Mouse (Mus musculus) forebrain, postnatal 0 days (tissue): ENCODE results near the gene Cdkal1. TPM values are rescaled to one million over a fixed set of nuclear protein-coding genes. Genes with fewer than 3 reads are reported as not detected.

Experiments used
- ATAC-seq: fragments of 200-750 bp; cut with Nextera tagmentation; 2 replicates; pipeline ENCODE4 v1.8.0; 2017; ENCODE audit warnings: mild to moderate bottlenecking, moderate library complexity
- DNase-seq: peaks from one replicate; pipeline ENCODE4 v3.0.0-alpha.2; 2015
- H3K27ac ChIP-seq: fragments of 300-500 bp; sonication (generic); 2 replicates; pipeline ENCODE4 v1.5.1; 2014; ENCODE audit warnings: low read depth, mild to moderate bottlenecking, antibody characterized with exemption, low read length, moderate library complexity, mixed read lengths
- H3K27me3 ChIP-seq: fragments of 300-500 bp; sonication (generic); 2 replicates; pipeline ENCODE4 v1.6.1; 2014; ENCODE audit warnings: mild to moderate bottlenecking, low read length, mixed read lengths; ENCODE audit not compliant: insufficient read depth
- H3K36me3 ChIP-seq: fragments of 300-500 bp; sonication (generic); 2 replicates; pipeline ENCODE4 v1.6.1; 2014; ENCODE audit warnings: mild to moderate bottlenecking, moderate library complexity; ENCODE audit not compliant: insufficient read depth
- H3K4me1 ChIP-seq: fragments of 300-500 bp; sonication (generic); 2 replicates; pipeline ENCODE4 v1.6.1; 2014; ENCODE audit warnings: antibody characterized with exemption; ENCODE audit not compliant: insufficient read depth
- H3K4me2 ChIP-seq: fragments of 300-500 bp; sonication (generic); 2 replicates; pipeline ENCODE4 v1.6.1; 2014; ENCODE audit warnings: low read depth, mild to moderate bottlenecking, moderate library complexity
- H3K4me3 ChIP-seq: fragments of 300-500 bp; sonication (generic); 2 replicates; pipeline ENCODE4 v1.5.1; 2014; ENCODE audit warnings: low read depth, low read length, mixed read lengths
- H3K9ac ChIP-seq: fragments of 300-500 bp; sonication (generic); 2 replicates; pipeline ENCODE4 v1.6.1; 2014; ENCODE audit warnings: mild to moderate bottlenecking
- H3K9me3 ChIP-seq: fragments of 300-500 bp; sonication (generic); 2 replicates; pipeline ENCODE4 v1.6.1; 2016; ENCODE audit warnings: low read length
- CTCF ChIP-seq: sonication (generic); IDR thresholded peaks from 2 replicates; pipeline ENCODE4 v1.5.1; 2016; ENCODE audit warnings: antibody characterized with exemption, control low read depth, low read depth
- WGBS: fragments of 180-500 bp; shearing (Covaris S2); extraction: QIAGEN DNeasy Blood & Tissue Kit; methylation state at CpG from one replicate; pipeline ENCODE4 v1.1.7; 2014; 5-methylcytosine and 5-hydroxymethylcytosine counted together
- polyA plus RNA-seq: library from polyadenylated mRNA; unstranded; fragments of >200 nt; fragmentation: Nextera tagmentation; extraction: Ambion mirVana; gene quantifications from 2 replicates; pipeline ENCODE4 v1.2.1, GENCODE M21; 2015
- total RNA-seq: library from RNA; depleted of rRNA; stranded (reverse); fragments of >200 nt; gene quantifications from 2 replicates; pipeline ENCODE4 v1.2.3, GENCODE M21; 2014; rRNA removed

Cdkal1 gene
- 16.7 and 17.9 TPM in 2 replicates for total RNA-seq
- 16.8 and 18.3 TPM in 2 replicates for polyA plus RNA-seq

GRCm38 (mm10) chr13:29855281-29856031 is at the start of gene Cdkal1:
Gene Cdkal1, minus strand, starts transcription at chr13:29855674.
- WGBS: under 1% methylated on average over 33 of the region's 33 CpGs
- H3K4me2 ChIP-seq: peak within 1 kb of the TSS; percentile 72
- H3K9me3 ChIP-seq: no peaks in the 10 kb centered on the region
- peak; percentile 96 for ATAC-seq
- peak within 1 kb of the TSS; percentile 86 for H3K4me3 ChIP-seq
- TF ChIP-seq CTCF: no peak
- no peaks in the 10 kb centered on the region for H3K27me3 ChIP-seq
- DNase-seq: peak; percentile 92
- no peaks in the 10 kb centered on the region for H3K4me1 ChIP-seq
- H3K27ac ChIP-seq: peak within 1 kb of the TSS; percentile 70
- H3K36me3 ChIP-seq: no peaks in the 10 kb centered on the region
- H3K9ac ChIP-seq: peak within 1 kb of the TSS; percentile 58

- no peak for TF ChIP-seq CTCF
- no peak overlapping the region for H3K9ac ChIP-seq
Measured at GRCm38 (mm10) chr13:29903341-29903740, 47.9 kb upstream of the Cdkal1 start.

GRCm38 (mm10) chr13:29902676-29903075 is 47.2 kb upstream of the Cdkal1 start:
- Histone ChIP-seq H3K27me3 (no peaks in the 10 kb centered on the region), H3K4me1 (no peaks in the 10 kb centered on the region), H3K9ac (no peak overlapping the region), H3K27ac (no peak overlapping the region), H3K9me3 (peaks cover 15% of the 10 kb centered on the region; the same call in 1 of the 2 replicates), H3K4me2 (no peak overlapping the region), H3K4me3 (no peak overlapping the region), H3K36me3 (no peaks in the 10 kb centered on the region)
- ATAC-seq (no peak), DNase-seq (no peak)
- no peak for TF ChIP-seq CTCF
- WGBS: 94% methylated on average over 1 of the region's 1 CpGs

More at GRCm38 (mm10) chr13:29903341-29903740, 47.9 kb upstream of the Cdkal1 start:
- H3K4me2 ChIP-seq: no peak overlapping the region
- H3K27ac ChIP-seq: no peak overlapping the region
- no peak overlapping the region for H3K4me3 ChIP-seq
- H3K9me3 ChIP-seq: peaks cover 15% of the 10 kb centered on the region; the same call in 1 of the 2 replicates
- DNase-seq: no peak
- WGBS: 100% methylated on average over 1 of the region's 1 CpGs
- H3K27me3 ChIP-seq: no peaks in the 10 kb centered on the region
- no peak for ATAC-seq
- no peaks in the 10 kb centered on the region for H3K4me1 ChIP-seq
- H3K36me3 ChIP-seq: no peaks in the 10 kb centered on the region

GRCm38 (mm10) chr13:29901641-29902040 is 46.2 kb upstream of the Cdkal1 start:
- no peak for DNase-seq
- H3K9me3 ChIP-seq: peaks cover 15% of the 10 kb centered on the region; the same call in 1 of the 2 replicates
- H3K36me3 ChIP-seq: no peaks in the 10 kb centered on the region
- no peak overlapping the region for H3K9ac ChIP-seq
- no peak overlapping the region for H3K4me3 ChIP-seq
- no peak overlapping the region for H3K27ac ChIP-seq
- ATAC-seq: no peak
- H3K4me1 ChIP-seq: no peaks in the 10 kb centered on the region
- 83% methylated on average over 4 of the region's 4 CpGs for WGBS
- H3K27me3 ChIP-seq: no peaks in the 10 kb centered on the region
- H3K4me2 ChIP-seq: no peak overlapping the region
- no peak for TF ChIP-seq CTCF

GRCm38 (mm10) chr13:29866780-29867179 is 11.3 kb upstream of the Cdkal1 start:
- no peaks in the 10 kb centered on the region for H3K27me3 ChIP-seq
- no peaks in the 10 kb centered on the region for H3K4me1 ChIP-seq
- TF ChIP-seq CTCF: no peak
- WGBS: 97% methylated on average over 3 of the region's 3 CpGs
- DNase-seq: no peak
- no peak overlapping the region for H3K27ac ChIP-seq
- H3K9ac ChIP-seq: no peak overlapping the region
- H3K4me3 ChIP-seq: no peak overlapping the region
- no peaks in the 10 kb centered on the region for H3K36me3 ChIP-seq
- ATAC-seq: no peak
- H3K9me3 ChIP-seq: no peaks in the 10 kb centered on the region
- H3K4me2 ChIP-seq: no peak overlapping the region

- DNase-seq (no peak), ATAC-seq (no peak)
- TF ChIP-seq CTCF: no peak
- Histone ChIP-seq H3K36me3 (no peaks in the 10 kb centered on the region), H3K27me3 (no peaks in the 10 kb centered on the region), H3K9me3 (no peaks in the 10 kb centered on the region), H3K27ac (no peak overlapping the region), H3K4me3 (no peak overlapping the region), H3K4me1 (no peaks in the 10 kb centered on the region), H3K9ac (no peak overlapping the region), H3K4me2 (no peak overlapping the region)
- WGBS: 47% methylated on average over 6 of the region's 6 CpGs
Measured at GRCm38 (mm10) chr13:29864331-29864730, 8.9 kb upstream of the Cdkal1 start.

- no peak overlapping the region for H3K9ac ChIP-seq
- 75% methylated on average over 2 of the region's 2 CpGs for WGBS
- no peak overlapping the region for H3K4me2 ChIP-seq
- no peaks in the 10 kb centered on the region for H3K9me3 ChIP-seq
- no peak for TF ChIP-seq CTCF
- no peak for DNase-seq
- H3K27ac ChIP-seq: no peak overlapping the region
- no peaks in the 10 kb centered on the region for H3K27me3 ChIP-seq
- no peaks in the 10 kb centered on the region for H3K4me1 ChIP-seq
- H3K4me3 ChIP-seq: no peak overlapping the region
- H3K36me3 ChIP-seq: no peaks in the 10 kb centered on the region
- ATAC-seq: no peak
Measured at GRCm38 (mm10) chr13:29860087-29860486, 4.6 kb upstream of the Cdkal1 start.
